Mouse (Mus musculus) stomach, embryonic 15.5 days (tissue): ENCODE results near the gene Ctnnd2. TPM values are rescaled to one million over a fixed set of nuclear protein-coding genes. Genes with fewer than 3 reads are reported as not detected.

Experiments
- ATAC-seq: fragments of 200-750 bp; cut with Nextera tagmentation; 2 replicates; pipeline ENCODE4 v1.8.0; 2017; ENCODE audit warnings: low read depth, moderate number of reproducible peaks, moderate TSS enrichment; ENCODE audit not compliant: insufficient read depth, low FRiP score
- H3K27ac ChIP-seq: fragments of 300-500 bp; sonication (generic); 2 replicates; pipeline ENCODE4 v1.5.1; 2015; ENCODE audit warnings: mild to moderate bottlenecking, inconsistent platforms
- H3K27me3 ChIP-seq: fragments of 300-500 bp; sonication (generic); replicated peaks from 2 replicates; pipeline ENCODE4 v1.6.1; 2015; ENCODE audit warnings: inconsistent platforms
- H3K36me3 ChIP-seq: fragments of 300-500 bp; sonication (generic); 2 replicates; pipeline ENCODE4 v1.6.1; 2015; ENCODE audit warnings: inconsistent platforms
- H3K4me1 ChIP-seq: fragments of 300-500 bp; sonication (generic); 2 replicates; pipeline ENCODE4 v1.6.1; 2015; ENCODE audit warnings: inconsistent platforms
- H3K4me2 ChIP-seq: fragments of 300-500 bp; sonication (generic); 2 replicates; pipeline ENCODE4 v1.6.1; 2015; ENCODE audit warnings: mild to moderate bottlenecking, inconsistent platforms
- H3K4me3 ChIP-seq: fragments of 300-500 bp; sonication (generic); replicated peaks from 2 replicates; pipeline ENCODE4 v1.5.1; 2015; ENCODE audit warnings: inconsistent platforms
- H3K9ac ChIP-seq: fragments of 300-500 bp; sonication (generic); 2 replicates; pipeline ENCODE4 v1.6.1; 2015; ENCODE audit warnings: inconsistent platforms
- H3K9me3 ChIP-seq: fragments of 300-500 bp; sonication (generic); 2 replicates; pipeline ENCODE4 v1.6.1; 2016; ENCODE audit warnings: inconsistent platforms
- WGBS: fragments of 180-500 bp; shearing (Covaris S2); methylation state at CpG from one replicate; pipeline ENCODE4 v1.1.7; 2015; 5-methylcytosine and 5-hydroxymethylcytosine counted together
- polyA plus RNA-seq: library from polyadenylated mRNA; unstranded; fragments of >200 nt; fragmentation: Nextera tagmentation; extraction: Ambion mirVana; gene quantifications from 2 replicates; pipeline ENCODE4 v1.2.1, GENCODE M21; 2015

Gene Ctnnd2
- polyA plus RNA-seq, 1 experiment from 2014 or later: 4.5 TPM

GRCm38 (mm10) chr15:30682360-30683119 lies 510.1 kb downstream of the Ctnnd2 start:
- WGBS: 75% methylated on average over 14 of the region's 14 CpGs
- Histone ChIP-seq H3K4me2 (no peak overlapping the region), H3K4me1 (no peaks in the 10 kb centered on the region), H3K27ac (no peak overlapping the region), H3K9ac (no peak overlapping the region), H3K9me3 (no peaks in the 10 kb centered on the region), H3K27me3 (no peaks in the 10 kb centered on the region), H3K36me3 (no peaks in the 10 kb centered on the region), H3K4me3 (no peak overlapping the region)
- ATAC-seq: no peak

GRCm38 (mm10) chr15:30686206-30687101 lies 514.1 kb downstream of the Ctnnd2 start:
- Histone ChIP-seq H3K4me1 (no peaks in the 10 kb centered on the region), H3K36me3 (no peaks in the 10 kb centered on the region), H3K9me3 (no peaks in the 10 kb centered on the region), H3K27ac (no peak overlapping the region), H3K9ac (no peak overlapping the region), H3K4me3 (no peak overlapping the region), H3K27me3 (no peaks in the 10 kb centered on the region), H3K4me2 (no peak overlapping the region)
- WGBS: 52% methylated on average over 4 of the region's 4 CpGs
- no peak for ATAC-seq

- Histone ChIP-seq H3K4me1 (no peaks in the 10 kb centered on the region), H3K9me3 (no peaks in the 10 kb centered on the region), H3K36me3 (no peaks in the 10 kb centered on the region), H3K27ac (no peak overlapping the region), H3K4me2 (no peak overlapping the region), H3K9ac (no peak overlapping the region), H3K27me3 (no peaks in the 10 kb centered on the region), H3K4me3 (no peak overlapping the region)
- no peak for ATAC-seq
- 67% methylated on average over 6 of the region's 6 CpGs for WGBS
Observed at GRCm38 (mm10) chr15:30693754-30694205, 521.4 kb downstream of the Ctnnd2 start.

- no peak for ATAC-seq
- H3K27ac ChIP-seq: no peak overlapping the region
- WGBS: 78% methylated on average over 1 of the region's 1 CpGs
Observed at GRCm38 (mm10) chr15:30694286-30694685, 521.9 kb downstream of the Ctnnd2 start.

GRCm38 (mm10) chr15:30695859-30696258 lies 523.5 kb downstream of the Ctnnd2 start:
- Histone ChIP-seq H3K4me1 (no peaks in the 10 kb centered on the region), H3K27me3 (no peaks in the 10 kb centered on the region), H3K4me3 (no peak overlapping the region), H3K27ac (no peak overlapping the region), H3K9ac (no peak overlapping the region), H3K9me3 (no peaks in the 10 kb centered on the region), H3K4me2 (no peak overlapping the region), H3K36me3 (no peaks in the 10 kb centered on the region)
- ATAC-seq: no peak
- WGBS: 85% methylated on average over 6 of the region's 6 CpGs

More at GRCm38 (mm10) chr15:30694286-30694685, 521.9 kb downstream of the Ctnnd2 start:
- H3K9me3 ChIP-seq: no peaks in the 10 kb centered on the region
- no peak overlapping the region for H3K9ac ChIP-seq
- H3K4me3 ChIP-seq: no peak overlapping the region
- H3K4me2 ChIP-seq: no peak overlapping the region
- no peaks in the 10 kb centered on the region for H3K27me3 ChIP-seq
- no peaks in the 10 kb centered on the region for H3K4me1 ChIP-seq
- no peaks in the 10 kb centered on the region for H3K36me3 ChIP-seq

- H3K27me3 ChIP-seq: no peaks in the 10 kb centered on the region
- H3K4me2 ChIP-seq: no peak overlapping the region
- 74% methylated on average over 5 of the region's 5 CpGs for WGBS
- no peaks in the 10 kb centered on the region for H3K36me3 ChIP-seq
- no peaks in the 10 kb centered on the region for H3K9me3 ChIP-seq
- no peak overlapping the region for H3K27ac ChIP-seq
- no peak overlapping the region for H3K9ac ChIP-seq
- H3K4me1 ChIP-seq: no peaks in the 10 kb centered on the region
- H3K4me3 ChIP-seq: no peak overlapping the region
- ATAC-seq: no peak
Observed at GRCm38 (mm10) chr15:30697356-30697755, 525.0 kb downstream of the Ctnnd2 start.

- H3K9ac ChIP-seq: no peak overlapping the region
- H3K9me3 ChIP-seq: no peaks in the 10 kb centered on the region
- ATAC-seq: no peak
- H3K27ac ChIP-seq: no peak overlapping the region
- no peaks in the 10 kb centered on the region for H3K36me3 ChIP-seq
- no peak overlapping the region for H3K4me3 ChIP-seq
- WGBS: 81% methylated on average over 6 of the region's 6 CpGs
- H3K27me3 ChIP-seq: no peaks in the 10 kb centered on the region
- no peaks in the 10 kb centered on the region for H3K4me1 ChIP-seq
- H3K4me2 ChIP-seq: no peak overlapping the region
Observed at GRCm38 (mm10) chr15:30700762-30701161, 528.4 kb downstream of the Ctnnd2 start.

GRCm38 (mm10) chr15:30701592-30701991 lies 529.2 kb downstream of the Ctnnd2 start:
- Histone ChIP-seq H3K36me3 (no peaks in the 10 kb centered on the region), H3K4me1 (no peaks in the 10 kb centered on the region), H3K27me3 (no peaks in the 10 kb centered on the region), H3K4me3 (no peak overlapping the region), H3K9ac (no peak overlapping the region), H3K27ac (no peak overlapping the region), H3K4me2 (no peak overlapping the region), H3K9me3 (no peaks in the 10 kb centered on the region)
- no peak for ATAC-seq
- 69% methylated on average over 5 of the region's 5 CpGs for WGBS

- 81% methylated on average over 10 of the region's 10 CpGs for WGBS
- Histone ChIP-seq H3K36me3 (no peaks in the 10 kb centered on the region), H3K9me3 (no peaks in the 10 kb centered on the region), H3K4me1 (no peaks in the 10 kb centered on the region), H3K4me3 (no peak overlapping the region), H3K27ac (no peak overlapping the region), H3K27me3 (no peaks in the 10 kb centered on the region), H3K9ac (no peak overlapping the region), H3K4me2 (no peak overlapping the region)
- no peak for ATAC-seq
Observed at GRCm38 (mm10) chr15:30709026-30709753, 536.8 kb downstream of the Ctnnd2 start.

GRCm38 (mm10) chr15:30709754-30710105 lies 537.3 kb downstream of the Ctnnd2 start:
- WGBS: 69% methylated on average over 2 of the region's 2 CpGs
- Histone ChIP-seq H3K4me3 (no peak overlapping the region), H3K9ac (no peak overlapping the region), H3K36me3 (no peaks in the 10 kb centered on the region), H3K9me3 (no peaks in the 10 kb centered on the region), H3K4me1 (no peaks in the 10 kb centered on the region), H3K27ac (no peak overlapping the region), H3K27me3 (no peaks in the 10 kb centered on the region), H3K4me2 (no peak overlapping the region)
- no peak for ATAC-seq

GRCm38 (mm10) chr15:30714823-30715222 lies 542.4 kb downstream of the Ctnnd2 start:
- WGBS: 91% methylated on average over 2 of the region's 2 CpGs
- ATAC-seq: no peak
- no peak overlapping the region for H3K4me3 ChIP-seq

More at GRCm38 (mm10) chr15:30714823-30715222, 542.4 kb downstream of the Ctnnd2 start:
- Histone ChIP-seq H3K9ac (no peak overlapping the region), H3K4me1 (no peaks in the 10 kb centered on the region), H3K27ac (no peak overlapping the region), H3K9me3 (no peaks in the 10 kb centered on the region), H3K36me3 (no peaks in the 10 kb centered on the region), H3K27me3 (no peaks in the 10 kb centered on the region), H3K4me2 (no peak overlapping the region)
